Mouse (Mus musculus): ENCODE measurements around the gene Spata48.

DNA sequence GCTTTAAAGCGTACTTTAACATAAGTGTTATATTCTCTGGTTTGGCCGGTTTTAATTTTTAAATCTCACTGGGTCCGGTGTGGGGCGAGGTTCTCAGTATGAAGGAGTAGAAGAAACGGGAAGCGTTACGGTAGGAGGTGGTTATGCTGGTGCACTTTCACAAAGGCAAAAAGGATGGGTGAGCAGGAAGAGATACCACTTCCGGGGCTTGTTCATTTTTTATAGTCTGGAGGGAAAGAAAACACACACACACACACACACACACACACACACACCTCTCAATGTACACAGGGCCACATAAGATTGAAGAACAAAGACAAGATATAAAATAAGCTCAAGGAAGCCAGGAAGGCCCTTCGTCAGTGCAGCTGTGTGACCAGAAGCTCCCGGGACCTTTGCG is 66.9 kb downstream of the Spata48 start:
- TF ChIP-seq CTCF (IDR thresholded peaks at IDR 0.05; ENCODE audit: low read depth) (no peak), EP300 (IDR thresholded peaks at IDR 0.05; ENCODE audit: low read depth) (no peak)

All from liver, embryonic 14.5 days (tissue).